Mouse (Mus musculus): ENCODE results near the gene Ppfia2. TPM values are rescaled to one million over a fixed set of nuclear protein-coding genes. Genes with fewer than 3 reads are reported as not detected.

The Ppfia2 gene
- total RNA-seq (2021), result 7.2 and 8.6 TPM in 2 replicates
- long read RNA-seq, experiment 1, partial matches to known transcripts, result 0 of 2 reads
- long read RNA-seq, experiment 1, other reads (novel, unspliced or antisense), result 2 of 2 reads
- long read RNA-seq, experiment 2, partial matches to known transcripts, result 0 of 3 reads
- long read RNA-seq, experiment 2, other reads (novel, unspliced or antisense), result 3 of 3 reads

DNA sequence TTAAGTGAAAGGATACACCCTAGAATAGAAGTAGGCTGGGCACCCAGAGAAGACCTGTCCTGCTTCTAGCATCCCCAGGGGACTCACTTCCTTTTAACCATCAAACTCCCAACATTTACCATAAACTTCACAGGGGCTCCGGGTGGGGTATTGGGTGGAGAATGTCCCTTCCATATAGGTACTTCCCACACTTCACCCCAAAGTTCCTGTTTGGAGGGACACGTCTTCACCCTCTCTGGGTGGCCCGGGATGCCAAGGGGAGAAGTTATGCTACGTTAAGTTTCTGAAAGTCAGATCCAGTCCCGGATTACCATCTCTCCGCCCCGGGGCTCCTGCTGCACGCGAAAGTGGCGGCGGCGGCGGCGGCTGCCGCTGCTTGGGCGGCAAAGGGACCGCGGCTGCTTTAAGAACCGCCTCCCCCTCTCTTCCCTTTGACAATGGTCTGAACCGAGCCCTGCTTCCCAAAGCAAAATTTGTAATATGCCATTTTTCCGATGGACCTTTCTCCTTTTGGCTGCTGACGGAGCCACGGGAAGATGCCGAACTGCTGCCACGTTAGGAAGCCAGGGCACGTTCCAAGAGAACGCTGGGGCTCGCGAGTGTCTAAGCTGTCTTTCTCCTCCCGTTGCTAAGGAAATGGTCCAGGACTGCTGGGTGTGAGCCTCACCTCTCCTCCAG lies at the start of gene Ppfia2:
TSS of gene Ppfia2 (plus strand) at position 485 of the 678 bp plus-strand sequence.
- peak; percentile 29 for DNase-seq

DNA sequence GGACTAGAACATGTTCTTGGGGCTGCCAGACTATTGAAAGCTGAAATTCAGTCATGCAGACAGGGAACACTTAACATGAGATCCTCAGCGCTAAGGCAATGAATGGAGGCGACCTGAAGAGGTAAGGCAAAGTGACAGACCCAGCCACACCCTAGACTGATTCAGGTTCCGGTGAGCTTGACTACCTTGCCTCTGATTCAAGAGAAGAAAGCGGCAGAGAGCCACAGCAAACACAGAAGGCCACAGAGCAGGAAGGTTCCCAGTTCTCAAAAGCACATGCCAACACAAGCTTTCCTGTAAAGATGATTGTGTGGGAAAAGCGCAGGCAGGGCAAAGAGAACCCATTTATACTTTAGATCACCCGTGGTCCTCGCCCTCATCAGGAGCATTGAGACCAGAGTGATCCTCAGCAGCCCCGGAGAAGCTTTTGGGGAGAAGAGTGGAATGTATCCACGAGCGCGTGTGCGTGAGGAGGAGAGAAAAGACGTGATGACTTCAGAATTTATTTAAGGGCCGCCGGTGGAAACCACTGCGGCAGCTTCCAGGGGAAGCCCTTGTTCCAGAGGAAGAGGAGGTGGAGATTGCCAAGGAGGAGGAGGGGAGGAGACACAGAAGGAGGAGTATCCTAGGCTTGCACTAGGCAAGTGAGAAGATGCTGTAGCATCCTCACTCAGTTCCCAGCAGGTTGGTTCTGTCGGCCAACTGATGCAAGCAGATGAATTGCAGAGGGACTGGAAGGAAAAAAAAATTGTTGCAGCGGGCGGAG lies 1.0 kb upstream of the Ppfia2 start:
- peak; percentile 5 for DNase-seq

GRCm38 (mm10) chr10:106470533-106471205 lies 530 bp downstream of the Ppfia2 start:
- no peak for DNase-seq

DNA sequence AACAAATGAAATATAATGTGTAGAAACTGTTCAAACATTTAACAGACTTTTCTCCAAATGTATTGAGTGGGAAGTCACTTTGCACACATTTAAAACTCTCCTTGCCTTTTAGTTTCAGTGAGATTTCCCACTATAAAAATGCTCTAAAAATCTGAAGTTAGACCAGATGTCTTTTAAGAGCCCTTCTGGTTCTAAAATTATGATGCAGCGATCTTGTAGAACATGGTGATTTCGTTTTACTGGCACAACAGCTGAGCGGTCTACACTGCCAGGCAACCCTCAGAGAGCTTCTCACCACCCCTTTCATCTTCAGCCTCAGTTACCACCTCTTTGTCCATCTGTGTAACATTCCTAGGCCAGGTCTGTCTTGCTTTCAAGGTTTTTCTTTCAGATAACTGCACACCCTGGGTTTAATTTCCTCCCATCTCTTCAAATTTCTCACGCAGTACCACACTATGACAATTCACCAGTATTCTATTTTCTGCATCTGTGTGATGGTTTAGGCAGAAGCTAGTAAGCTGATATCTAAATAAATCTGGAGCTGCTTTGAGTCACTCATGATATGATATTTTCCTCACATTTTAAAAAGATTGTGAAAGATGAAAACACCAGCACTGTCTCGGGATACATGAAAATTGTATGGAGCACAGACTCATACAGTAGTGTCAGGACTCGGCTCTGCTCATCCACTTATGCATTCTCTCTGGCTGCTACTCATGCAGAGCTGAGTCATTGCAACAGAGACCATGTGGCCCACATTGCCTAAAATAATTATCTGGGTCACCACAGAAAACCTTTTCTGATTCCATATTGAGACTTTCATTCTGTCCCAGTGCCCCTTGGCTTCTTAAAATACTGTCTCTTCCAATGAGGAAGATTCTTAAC lies 39.4 kb downstream of the Ppfia2 start:
- DNase-seq, result no peak

- no peak for DNase-seq
These were observed 95.9 kb downstream of the Ppfia2 start for GRCm38 (mm10) chr10:106566036-106566435.

DNA sequence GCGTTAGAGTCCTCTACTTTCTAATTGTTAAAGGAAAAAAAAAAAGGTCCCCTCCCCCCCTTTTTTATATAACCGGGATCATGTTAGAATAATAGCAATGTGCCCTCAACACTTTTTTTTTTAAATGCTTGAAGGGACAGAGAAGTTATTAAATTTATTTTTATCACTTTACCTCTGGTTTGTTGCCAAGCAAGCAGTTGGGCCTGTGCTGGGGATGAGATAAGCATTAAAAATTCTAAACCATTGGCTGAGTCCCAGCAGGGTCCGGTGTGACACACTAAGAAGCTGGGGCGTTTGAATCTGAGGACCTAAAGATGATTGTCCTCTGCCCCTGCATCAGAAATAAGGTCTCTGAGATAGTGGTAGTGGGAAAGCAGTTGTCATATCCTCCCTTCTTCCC lies 114.9 kb downstream of the Ppfia2 start:
- no peak for DNase-seq

DNA sequence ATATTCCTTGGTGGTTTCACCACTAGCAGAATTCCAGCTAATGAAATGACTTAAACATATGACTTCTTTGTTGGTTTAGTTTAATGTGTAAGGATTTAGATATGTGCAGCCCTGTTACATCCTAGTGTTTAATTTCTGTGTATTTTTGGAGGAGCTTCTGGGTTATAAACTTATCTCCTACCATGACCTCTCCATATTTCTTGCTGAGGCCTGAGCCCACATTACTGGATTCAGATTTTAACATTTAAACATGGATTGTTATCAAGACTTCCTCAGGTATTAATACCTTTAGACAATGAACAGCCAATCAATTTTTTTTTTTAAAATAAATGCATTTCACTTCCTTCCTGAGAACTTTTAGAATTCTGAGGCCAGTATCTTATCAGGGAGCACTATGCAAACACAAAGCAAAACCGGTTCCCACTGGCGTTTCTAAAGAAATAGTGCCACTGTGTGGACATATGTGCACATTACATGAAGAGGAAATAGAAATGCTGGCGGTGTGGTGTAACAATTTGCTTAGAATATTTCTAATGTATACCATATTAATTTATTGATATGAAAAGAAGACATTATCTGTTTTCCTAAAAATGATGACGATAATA lies 115.4 kb downstream of the Ppfia2 start:
- DNase-seq, result peak; percentile 28

DNA sequence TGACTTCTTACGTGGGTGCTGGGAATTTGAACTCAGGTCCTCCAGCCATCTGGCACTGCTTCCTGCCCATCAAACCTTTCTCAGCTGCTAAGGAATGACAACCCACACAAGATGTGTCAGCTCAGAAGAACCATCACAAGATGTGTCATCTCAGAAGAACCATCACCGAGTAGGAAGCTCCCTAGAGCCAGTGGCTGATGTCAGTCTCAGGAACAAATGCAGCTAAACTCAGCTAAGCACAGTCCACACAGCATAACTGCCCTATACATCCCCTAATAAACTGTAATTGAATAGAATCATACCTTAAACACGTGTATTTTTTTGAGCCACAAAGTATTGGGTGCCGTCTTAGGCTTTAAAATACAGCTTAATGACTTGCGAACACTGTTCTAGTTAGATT lies 117.7 kb downstream of the Ppfia2 start:
- DNase-seq, result no peak

DNA sequence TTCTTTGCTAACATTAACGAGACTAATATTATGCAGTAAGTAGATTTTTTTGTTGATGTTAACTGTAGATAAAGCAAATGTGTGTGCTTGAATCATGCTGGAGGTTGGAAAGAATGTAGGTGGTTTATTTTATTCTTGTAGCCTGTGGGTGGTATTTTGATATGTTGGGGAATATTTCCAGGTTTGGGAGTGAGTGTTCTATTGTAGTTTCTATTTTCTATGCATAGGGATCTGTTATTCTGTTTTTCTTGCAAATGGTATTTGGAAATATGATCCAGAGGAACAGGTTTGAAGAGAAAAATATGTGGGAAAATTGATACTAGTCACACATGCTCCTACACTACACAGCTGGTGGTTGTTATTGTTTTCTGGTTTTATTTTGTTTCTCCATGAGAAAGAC lies 120.8 kb downstream of the Ppfia2 start:
- DNase-seq, result no peak

DNA sequence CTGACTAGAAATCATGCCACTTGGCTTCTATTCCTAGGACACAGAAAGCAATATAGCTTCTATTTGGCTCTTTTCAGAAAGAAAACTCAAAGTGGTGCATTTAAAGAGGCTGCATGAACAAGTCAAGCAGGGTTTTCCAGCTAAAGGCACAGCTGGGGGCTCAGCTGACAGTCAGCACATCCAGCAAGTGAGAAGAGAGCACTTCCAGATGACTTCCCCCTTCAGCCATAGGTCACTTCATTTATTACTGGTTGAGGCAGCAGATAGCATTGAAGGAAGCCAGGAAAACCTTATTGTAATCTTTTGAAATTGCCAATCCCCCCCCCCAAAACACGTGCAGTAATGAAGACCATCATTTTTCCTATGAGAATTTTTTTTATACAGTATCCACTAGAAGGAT lies 126.8 kb downstream of the Ppfia2 start:
- DNase-seq, result no peak

GRCm38 (mm10) chr10:106603319-106603898 lies 133.3 kb downstream of the Ppfia2 start:
- no peak for DNase-seq

DNA sequence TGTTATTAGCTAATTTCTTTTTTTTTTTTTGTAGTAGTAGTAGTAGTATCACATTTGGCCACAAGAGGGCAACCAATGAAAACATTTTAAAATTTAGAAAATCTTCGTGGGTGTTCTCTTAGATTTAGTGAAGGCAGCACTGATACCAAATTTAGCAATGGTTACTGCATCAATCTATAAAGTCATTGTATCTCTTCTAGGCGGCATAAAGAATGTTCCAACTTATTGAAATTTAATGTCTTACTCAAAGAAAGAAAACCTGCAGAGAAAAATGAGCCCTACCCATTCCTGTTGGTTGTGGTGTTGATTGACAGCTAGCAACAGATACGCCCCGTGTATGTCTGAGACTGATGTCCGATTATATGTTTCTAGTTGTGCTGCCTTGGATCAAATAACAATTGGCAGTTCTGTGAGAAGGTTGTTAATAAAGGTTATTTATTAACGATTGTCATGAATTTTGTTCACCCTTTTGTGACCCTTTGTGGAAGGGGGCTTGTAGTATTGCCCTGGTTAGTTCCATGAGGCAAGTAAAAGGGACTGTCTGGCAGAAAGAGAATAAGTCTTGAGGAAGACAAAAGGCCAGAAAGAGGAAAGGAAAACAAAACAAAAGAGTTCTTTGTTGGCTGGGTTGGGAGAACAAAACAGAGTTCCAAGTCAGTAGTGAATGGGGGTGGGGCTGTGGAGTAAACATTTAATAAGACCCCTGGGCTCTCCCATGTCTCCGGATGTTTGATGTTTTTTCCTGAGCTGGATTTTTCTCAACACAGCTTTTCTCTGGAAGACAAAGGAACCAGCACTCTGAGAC lies 139.2 kb downstream of the Ppfia2 start:
- DNase-seq, result no peak

GRCm38 (mm10) chr10:106610222-106610621 lies 140.1 kb downstream of the Ppfia2 start:
- DNase-seq, result no peak

DNA sequence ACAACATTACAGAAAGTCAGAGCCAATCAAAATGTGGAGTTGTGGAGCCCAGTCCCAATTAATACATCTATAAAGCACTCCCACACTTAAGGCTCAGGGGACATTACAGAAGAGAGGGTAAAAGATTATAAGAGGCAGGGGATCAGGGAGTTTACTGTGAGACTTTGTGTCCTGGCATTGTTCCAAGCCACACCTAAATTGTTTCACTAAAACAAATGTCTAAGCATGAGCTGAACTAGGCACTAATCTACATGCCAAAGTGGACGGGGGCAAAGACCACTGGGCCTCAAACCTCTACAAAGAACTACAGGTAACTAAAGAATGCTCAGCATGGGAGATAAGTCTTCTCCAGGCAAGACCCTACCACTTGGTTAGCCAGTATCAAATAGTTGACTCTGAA lies 148.1 kb downstream of the Ppfia2 start:
- no peak for DNase-seq

DNA sequence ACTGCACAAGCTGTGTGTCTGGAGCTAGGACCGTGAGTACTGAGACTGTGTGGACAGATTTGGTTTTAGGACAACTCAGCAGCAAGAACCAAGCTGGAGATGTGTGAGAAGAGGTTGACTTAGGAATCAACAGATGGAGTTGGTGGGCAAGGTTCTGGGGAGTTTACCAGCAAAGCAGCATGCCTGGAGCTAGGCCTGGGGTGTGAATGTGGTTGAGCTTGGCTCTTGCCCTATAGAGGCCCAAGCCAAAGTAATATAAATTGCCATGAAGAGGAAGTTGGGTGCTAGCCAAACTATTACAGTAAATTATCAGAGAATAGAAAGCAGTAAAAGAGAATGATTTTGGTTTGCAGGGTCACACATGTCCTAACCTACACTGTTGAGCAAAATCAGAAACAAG lies 150.8 kb downstream of the Ppfia2 start:
- no peak for DNase-seq

DNA sequence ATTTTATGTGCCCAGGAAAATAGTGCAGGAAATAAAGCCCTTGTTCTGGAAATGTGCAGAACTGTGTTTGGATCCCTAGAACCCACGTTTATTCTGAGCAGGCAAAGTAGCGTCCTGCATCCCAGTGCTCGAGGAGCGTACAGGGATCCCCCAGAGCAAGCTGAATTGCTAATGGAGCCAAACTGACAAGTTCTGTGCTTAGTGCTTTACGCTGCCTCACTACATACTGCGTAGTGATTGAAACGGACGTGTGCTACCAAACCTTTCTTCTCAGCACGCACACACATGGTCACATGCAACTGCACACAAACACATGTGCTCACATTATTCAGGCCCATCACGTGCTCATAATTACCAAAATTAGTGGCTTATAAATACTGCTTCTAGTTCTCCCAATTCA lies 153.2 kb downstream of the Ppfia2 start:
- DNase-seq, result no peak

DNA sequence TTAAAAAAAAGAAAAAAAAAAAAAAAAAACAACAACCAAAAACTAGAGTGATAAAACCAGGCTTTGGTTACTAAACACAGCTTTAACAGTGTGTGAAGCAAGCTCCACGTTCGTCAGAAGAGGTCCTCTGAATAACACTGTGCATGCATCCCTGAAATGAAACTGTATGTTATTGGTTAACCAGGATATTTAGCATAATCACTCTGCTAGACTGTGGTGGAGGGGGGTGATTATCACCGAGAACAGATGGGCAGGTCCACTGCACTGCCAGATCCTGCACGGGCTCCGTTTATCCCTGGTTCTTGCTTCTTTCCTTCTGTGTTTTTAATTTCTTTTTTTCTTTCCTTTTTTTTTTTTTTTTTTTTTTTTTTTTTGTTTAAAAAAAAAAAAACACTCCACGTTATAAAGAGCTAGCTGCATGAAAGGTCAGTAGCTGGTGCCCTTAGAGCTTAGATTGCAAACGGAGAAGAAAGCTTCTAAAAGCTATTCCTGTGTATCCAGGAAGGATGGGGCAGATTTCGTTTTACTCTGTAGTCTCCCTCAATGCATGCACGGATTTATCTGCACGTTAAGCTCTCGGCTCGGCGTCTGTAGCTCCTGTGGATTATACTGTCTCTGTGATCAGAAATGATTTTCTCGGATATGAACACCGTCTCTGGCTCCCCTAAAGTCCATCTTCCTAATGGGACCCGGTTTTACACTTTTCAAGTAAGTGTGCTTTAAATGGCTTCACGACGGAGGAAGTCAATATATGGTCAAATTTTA lies 162.2 kb downstream of the Ppfia2 start:
- DNase-seq, result no peak

GRCm38 (mm10) chr10:106633898-106634297 lies 163.8 kb downstream of the Ppfia2 start:
- DNase-seq, result no peak

- DNase-seq, result no peak
These were observed 182.1 kb downstream of the Ppfia2 start for GRCm38 (mm10) chr10:106652276-106652675.

All from adrenal gland, postnatal 14 days (tissue).